Mouse (Mus musculus) kidney, adult 2 months (tissue): ENCODE data around the gene Adamts17. TPM values are rescaled to one million over a fixed set of nuclear protein-coding genes. Genes with fewer than 3 reads are reported as not detected.

ENCODE experiments used
- DNase-seq: peaks from one replicate; pipeline ENCODE4 v3.0.0; 2021
- H3K27ac ChIP-seq: fragments of 200-500 bp; 2 replicates; pipeline ENCODE4 v1.5.1; 2012; ENCODE audit warnings: low read depth, low read length, control low read depth, inconsistent platforms; ENCODE audit not compliant: insufficient read depth
- H3K27me3 ChIP-seq: fragments of 200-500 bp; replicated peaks from 2 replicates; pipeline ENCODE4 v1.6.1; 2012; ENCODE audit warnings: mild to moderate bottlenecking, moderate library complexity, low read length, inconsistent platforms; ENCODE audit not compliant: control insufficient read depth, insufficient read depth
- H3K36me3 ChIP-seq: fragments of 200-500 bp; 2 replicates; pipeline ENCODE4 v1.6.1; 2012; ENCODE audit warnings: mild to moderate bottlenecking, moderate library complexity, low read length, inconsistent platforms; ENCODE audit not compliant: control insufficient read depth, insufficient read depth
- H3K4me1 ChIP-seq: fragments of 200-500 bp; 2 replicates; pipeline ENCODE4 v1.6.1; 2011; ENCODE audit warnings: low read length; ENCODE audit not compliant: control insufficient read depth, insufficient read depth
- H3K4me3 ChIP-seq: fragments of 200-500 bp; 2 replicates; pipeline ENCODE4 v1.5.1; 2011; ENCODE audit warnings: mild to moderate bottlenecking, low read depth, low read length, control low read depth; ENCODE audit not compliant: insufficient read depth
- CTCF ChIP-seq: fragments of 200-500 bp; conservative IDR thresholded peaks from 2 replicates; pipeline ENCODE4 v1.5.1; 2011; ENCODE audit warnings: low read depth, mild to moderate bottlenecking, control low read depth, low read length, moderate library complexity, mixed read lengths; ENCODE audit not compliant: insufficient read depth, insufficient read length
- POLR2A ChIP-seq: fragments of 200-500 bp; IDR thresholded peaks from one replicate; pipeline ENCODE4 v1.6.1; 2011; ENCODE audit warnings: low read depth, low read length, control low read depth
- WGBS: fragments of 180-500 bp; shearing (Covaris S2); methylation state at CpG from one replicate; pipeline ENCODE4 v1.1.7; 2018; 5-methylcytosine and 5-hydroxymethylcytosine counted together
- polyA plus RNA-seq: library from polyadenylated mRNA; depleted of rRNA; stranded (reverse); fragments of >200 nt; gene quantifications from 2 replicates; pipeline ENCODE4 v1.2.3, GENCODE M21; 2012; rRNA removed

Adamts17 gene
- polyA plus RNA-seq, 1 experiment, result 0.17 TPM

GRCm38 (mm10) chr7:67162135-67162534 is 322.6 kb downstream of the Adamts17 start:
- no peak overlapping the region for H3K4me3 ChIP-seq
- no peaks in the 10 kb centered on the region for H3K27me3 ChIP-seq
- DNase-seq, result no peak
- TF ChIP-seq POLR2A, result no peak
- no peak for TF ChIP-seq CTCF
- 94% methylated on average over 8 of the region's 8 CpGs for WGBS
- H3K27ac ChIP-seq, result no peak overlapping the region
- H3K36me3 ChIP-seq, result no peaks in the 10 kb centered on the region
- no peaks in the 10 kb centered on the region for H3K4me1 ChIP-seq

- Histone ChIP-seq H3K36me3 (no peaks in the 10 kb centered on the region), H3K4me3 (no peak overlapping the region), H3K4me1 (no peaks in the 10 kb centered on the region), H3K27me3 (no peaks in the 10 kb centered on the region), H3K27ac (no peak overlapping the region)
- WGBS, result 68% methylated on average over 9 of the region's 9 CpGs
- no peak for DNase-seq
- TF ChIP-seq POLR2A (no peak), CTCF (no peak)
Measured at GRCm38 (mm10) chr7:67168288-67168687, 328.8 kb downstream of the Adamts17 start.

DNA sequence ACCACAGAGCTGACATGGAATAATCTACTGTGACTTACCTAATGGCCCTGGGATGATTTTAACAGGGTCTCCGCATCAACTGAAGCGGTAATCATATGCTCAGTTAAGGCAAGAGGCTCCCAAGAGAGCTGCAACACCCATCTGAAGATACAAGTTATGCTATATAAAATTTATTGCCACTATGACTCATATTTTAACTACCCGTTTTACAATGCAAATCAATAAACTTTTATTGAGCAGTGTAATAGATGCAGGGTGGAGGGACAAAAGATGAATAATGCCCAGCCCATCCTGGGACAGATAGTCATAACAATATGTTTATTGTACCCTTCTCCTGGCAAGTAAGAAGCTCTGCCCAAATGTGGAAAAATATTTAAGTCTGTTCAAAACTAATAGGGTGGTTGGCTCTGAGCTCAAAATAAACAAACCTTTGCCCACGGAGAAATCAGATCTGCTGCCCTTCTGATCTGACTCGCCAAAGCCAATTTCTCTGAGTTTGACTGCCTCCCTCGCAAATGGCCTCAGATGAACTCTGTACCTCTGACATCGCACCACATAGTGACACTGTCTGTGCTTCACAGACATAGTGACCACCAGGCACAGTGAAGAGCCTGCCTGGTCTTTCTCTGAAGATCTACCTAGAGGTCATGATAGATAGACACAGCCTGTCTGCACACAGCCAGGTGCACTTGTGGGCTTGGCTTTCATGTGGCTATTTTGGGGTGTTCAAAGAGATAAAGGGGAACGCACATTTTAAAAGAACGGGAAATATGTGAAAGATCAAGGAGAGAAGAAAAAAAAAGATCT is 329.4 kb downstream of the Adamts17 start:
- TF ChIP-seq CTCF (no peak), POLR2A (no peak)
- DNase-seq, result no peak
- Histone ChIP-seq H3K4me3 (no peak overlapping the region), H3K36me3 (no peaks in the 10 kb centered on the region), H3K27me3 (no peaks in the 10 kb centered on the region), H3K27ac (no peak overlapping the region), H3K4me1 (no peaks in the 10 kb centered on the region)
- 51% methylated on average over 9 of the region's 9 CpGs for WGBS

GRCm38 (mm10) chr7:67173522-67174195 is 334.1 kb downstream of the Adamts17 start:
- Histone ChIP-seq H3K27ac (no peak overlapping the region), H3K4me1 (no peaks in the 10 kb centered on the region), H3K36me3 (no peaks in the 10 kb centered on the region), H3K4me3 (no peak overlapping the region), H3K27me3 (no peaks in the 10 kb centered on the region)
- no peak for DNase-seq
- TF ChIP-seq POLR2A (no peak), CTCF (no peak)
- 76% methylated on average over 2 of the region's 2 CpGs for WGBS

GRCm38 (mm10) chr7:67183786-67184185 is 344.3 kb downstream of the Adamts17 start:
- TF ChIP-seq CTCF (no peak), POLR2A (no peak)
- 46% methylated on average over 4 of the region's 4 CpGs for WGBS
- H3K36me3 ChIP-seq, result no peaks in the 10 kb centered on the region

GRCm38 (mm10) chr7:67199412-67199811 is 359.9 kb downstream of the Adamts17 start:
- peak; percentile 74 for DNase-seq
- no peak overlapping the region for H3K4me3 ChIP-seq
- H3K36me3 ChIP-seq, result no peaks in the 10 kb centered on the region
- no peaks in the 10 kb centered on the region for H3K27me3 ChIP-seq
- TF ChIP-seq POLR2A (no peak), CTCF (peak; percentile 98)
- no peaks in the 10 kb centered on the region for H3K4me1 ChIP-seq
- 12% methylated on average over 10 of the region's 10 CpGs for WGBS
- no peak overlapping the region for H3K27ac ChIP-seq

More at GRCm38 (mm10) chr7:67183786-67184185, 344.3 kb downstream of the Adamts17 start:
- no peak overlapping the region for H3K27ac ChIP-seq
- H3K4me1 ChIP-seq, result no peaks in the 10 kb centered on the region
- DNase-seq, result no peak
- H3K27me3 ChIP-seq, result no peaks in the 10 kb centered on the region
- H3K4me3 ChIP-seq, result no peak overlapping the region

Other genes with a start within 250 kb of the Adamts17 start
- gene Asb7, start 150.1 kb upstream of the Adamts17 start, polyA plus RNA-seq, result 4.2 and 4.9 TPM in 2 replicates
- 4.8 and 6.2 TPM in 2 replicates for gene Lins1, start 149.8 kb upstream of the Adamts17 start, polyA plus RNA-seq
- 0.20 and 0.27 TPM in 2 replicates for gene Cers3, start 96.2 kb upstream of the Adamts17 start, polyA plus RNA-seq